Mouse (Mus musculus): ENCODE results near the gene Wnt6. TPM values are rescaled to one million over a fixed set of nuclear protein-coding genes. Genes with fewer than 3 reads are reported as not detected.

Wnt6 gene
- polyA plus RNA-seq, 2 experiments: 39.9 to 51.8 TPM

GRCm38 (mm10) chr1:74824518-74825302 lies 53.0 kb downstream of the Wnt6 start:
- Histone ChIP-seq H3K27ac (replicated peaks; ENCODE audit: low read depth, low read length) (no peak overlapping the region), H3K36me3 (ENCODE audit: control insufficient read depth, insufficient read depth, low read length) (no peaks in the 10 kb centered on the region), H3K9me3 (ENCODE audit: control insufficient read depth, low read length) (no peaks in the 10 kb centered on the region), H3K27me3 (ENCODE audit: control insufficient read depth, insufficient read depth, low read length) (no peaks in the 10 kb centered on the region), H3K9ac (ENCODE audit: low read depth, low read length, severe bottlenecking) (no peak overlapping the region), H3K4me2 (replicated peaks; ENCODE audit: low read depth, low read length, severe bottlenecking) (no peak overlapping the region), H3K4me1 (ENCODE audit: control insufficient read depth, insufficient read depth, low read length) (no peaks in the 10 kb centered on the region), H3K4me3 (replicated peaks; ENCODE audit: low read length) (no peak overlapping the region)
- no peak for TF ChIP-seq POLR2A (IDR thresholded peaks at IDR 0.05; ENCODE audit: borderline replicate concordance, extremely low read depth, insufficient read depth, insufficient read length)
- ATAC-seq (ENCODE audit: low FRiP score, low read depth) (no peak), DNase-seq (ENCODE audit: low spot score) (no peak)
- 36% methylated on average over 14 of the region's 14 CpGs for WGBS

GRCm38 (mm10) chr1:74830061-74830460 lies 58.4 kb downstream of the Wnt6 start:
- H3K36me3 ChIP-seq (ENCODE audit: control insufficient read depth, insufficient read depth, low read length): no peaks in the 10 kb centered on the region
- DNase-seq (ENCODE audit: low spot score) (no peak), ATAC-seq (ENCODE audit: low FRiP score, low read depth) (no peak)
- H3K4me3 ChIP-seq (replicated peaks; ENCODE audit: low read length): no peak overlapping the region
- H3K4me1 ChIP-seq (ENCODE audit: control insufficient read depth, insufficient read depth, low read length): no peaks in the 10 kb centered on the region
- no peak for TF ChIP-seq POLR2A (IDR thresholded peaks at IDR 0.05; ENCODE audit: borderline replicate concordance, extremely low read depth, insufficient read depth, insufficient read length)
- H3K4me2 ChIP-seq (replicated peaks; ENCODE audit: low read depth, low read length, severe bottlenecking): no peak overlapping the region
- H3K27me3 ChIP-seq (ENCODE audit: control insufficient read depth, insufficient read depth, low read length): no peaks in the 10 kb centered on the region
- 76% methylated on average over 9 of the region's 9 CpGs for WGBS
- H3K9me3 ChIP-seq (ENCODE audit: control insufficient read depth, low read length): no peaks in the 10 kb centered on the region
- H3K9ac ChIP-seq (ENCODE audit: low read depth, low read length, severe bottlenecking): no peak overlapping the region
- H3K27ac ChIP-seq (replicated peaks; ENCODE audit: low read depth, low read length): no peak overlapping the region

GRCm38 (mm10) chr1:74833255-74833654 lies 61.6 kb downstream of the Wnt6 start:
- Histone ChIP-seq H3K27me3 (ENCODE audit: control insufficient read depth, insufficient read depth, low read length) (no peaks in the 10 kb centered on the region), H3K36me3 (ENCODE audit: control insufficient read depth, insufficient read depth, low read length) (no peaks in the 10 kb centered on the region), H3K27ac (replicated peaks; ENCODE audit: low read depth, low read length) (no peak overlapping the region), H3K9ac (ENCODE audit: low read depth, low read length, severe bottlenecking) (no peak overlapping the region), H3K4me3 (replicated peaks; ENCODE audit: low read length) (no peak overlapping the region), H3K9me3 (ENCODE audit: control insufficient read depth, low read length) (no peaks in the 10 kb centered on the region), H3K4me1 (ENCODE audit: control insufficient read depth, insufficient read depth, low read length) (no peaks in the 10 kb centered on the region), H3K4me2 (replicated peaks; ENCODE audit: low read depth, low read length, severe bottlenecking) (no peak overlapping the region)
- DNase-seq (ENCODE audit: low spot score) (no peak), ATAC-seq (ENCODE audit: low FRiP score, low read depth) (no peak)
- WGBS: 74% methylated on average over 3 of the region's 3 CpGs
- TF ChIP-seq POLR2A (IDR thresholded peaks at IDR 0.05; ENCODE audit: borderline replicate concordance, extremely low read depth, insufficient read depth, insufficient read length): no peak

Other genes with a start within 250 kb of the Wnt6 start
- 0.43 and 0.53 TPM in 2 replicates for gene Plcd4, start 229.0 kb upstream of the Wnt6 start, polyA plus RNA-seq (2012; rRNA removed)
- 0.99 and 2.1 TPM in 2 replicates for gene Plcd4, start 229.0 kb upstream of the Wnt6 start, polyA plus RNA-seq (2014; fragmentation: Nextera tagmentation; extraction: Ambion mirVana)
- gene Usp37, start 227.6 kb upstream of the Wnt6 start, polyA plus RNA-seq (2012; rRNA removed): 13.4 and 14.2 TPM in 2 replicates
- gene Usp37, start 227.6 kb upstream of the Wnt6 start, polyA plus RNA-seq (2014; fragmentation: Nextera tagmentation; extraction: Ambion mirVana): 30.3 and 33.9 TPM in 2 replicates
- gene Zfp142, start 183.6 kb upstream of the Wnt6 start, polyA plus RNA-seq (2012; rRNA removed): 21.2 and 28.9 TPM in 2 replicates
- gene Zfp142, start 183.6 kb upstream of the Wnt6 start, polyA plus RNA-seq (2014; fragmentation: Nextera tagmentation; extraction: Ambion mirVana): 7.5 and 7.9 TPM in 2 replicates
- gene Bcs1l, start 183.6 kb upstream of the Wnt6 start, polyA plus RNA-seq (2012; rRNA removed): 22.4 and 24.0 TPM in 2 replicates
- 16.6 and 21.3 TPM in 2 replicates for gene Bcs1l, start 183.6 kb upstream of the Wnt6 start, polyA plus RNA-seq (2014; fragmentation: Nextera tagmentation; extraction: Ambion mirVana)
- gene Rnf25, start 170.5 kb upstream of the Wnt6 start, polyA plus RNA-seq (2012; rRNA removed): 129 and 132 TPM in 2 replicates
- gene Rnf25, start 170.5 kb upstream of the Wnt6 start, polyA plus RNA-seq (2014; fragmentation: Nextera tagmentation; extraction: Ambion mirVana): 7.1 and 10.0 TPM in 2 replicates
- gene Stk36, start 170.4 kb upstream of the Wnt6 start, polyA plus RNA-seq (2012; rRNA removed): 9.8 and 15.3 TPM in 2 replicates
- gene Stk36, start 170.4 kb upstream of the Wnt6 start, polyA plus RNA-seq (2014; fragmentation: Nextera tagmentation; extraction: Ambion mirVana): 7.6 and 8.3 TPM in 2 replicates
- gene Ttll4, start 110.1 kb upstream of the Wnt6 start, polyA plus RNA-seq (2012; rRNA removed): 36.7 and 45.6 TPM in 2 replicates
- gene Ttll4, start 110.1 kb upstream of the Wnt6 start, polyA plus RNA-seq (2014; fragmentation: Nextera tagmentation; extraction: Ambion mirVana): 18.5 and 22.2 TPM in 2 replicates
- gene Cyp27a1, start 58.3 kb upstream of the Wnt6 start, polyA plus RNA-seq (2012; rRNA removed): 16.1 TPM in 2 replicates
- 11.6 and 12.2 TPM in 2 replicates for gene Cyp27a1, start 58.3 kb upstream of the Wnt6 start, polyA plus RNA-seq (2014; fragmentation: Nextera tagmentation; extraction: Ambion mirVana)
- 4.3 and 5.1 TPM in 2 replicates for gene Prkag3, start 22.7 kb upstream of the Wnt6 start, polyA plus RNA-seq (2012; rRNA removed)
- gene Prkag3, start 22.7 kb upstream of the Wnt6 start, polyA plus RNA-seq (2014; fragmentation: Nextera tagmentation; extraction: Ambion mirVana): 1.4 and 2.5 TPM in 2 replicates
- 3.8 and 4.7 TPM in 2 replicates for gene Wnt10a, start 19.6 kb downstream of the Wnt6 start, polyA plus RNA-seq (2012; rRNA removed)
- 8.3 and 9.3 TPM in 2 replicates for gene Wnt10a, start 19.6 kb downstream of the Wnt6 start, polyA plus RNA-seq (2014; fragmentation: Nextera tagmentation; extraction: Ambion mirVana)
- gene Cdk5r2, start 83.0 kb downstream of the Wnt6 start, polyA plus RNA-seq (2012; rRNA removed): 0.49 and 0.63 TPM in 2 replicates
- 0.07 and 0.10 TPM in 2 replicates for gene Cdk5r2, start 83.0 kb downstream of the Wnt6 start, polyA plus RNA-seq (2014; fragmentation: Nextera tagmentation; extraction: Ambion mirVana)
- gene Fev, start 113.5 kb downstream of the Wnt6 start, polyA plus RNA-seq (2012; rRNA removed): 0.05 TPM in 1 of 2 replicates, not detected in the other
- gene Fev, start 113.5 kb downstream of the Wnt6 start, polyA plus RNA-seq (2014; fragmentation: Nextera tagmentation; extraction: Ambion mirVana): 0.14 TPM in 1 of 2 replicates, not detected in the other
- not detected in 2 replicates for gene Cryba2, start 121.3 kb downstream of the Wnt6 start, polyA plus RNA-seq (2012; rRNA removed)
- gene Cryba2, start 121.3 kb downstream of the Wnt6 start, polyA plus RNA-seq (2014; fragmentation: Nextera tagmentation; extraction: Ambion mirVana): not detected in 2 replicates
- gene Cfap65, start 163.7 kb downstream of the Wnt6 start, polyA plus RNA-seq (2012; rRNA removed): 0.01 TPM in 1 of 2 replicates, not detected in the other
- not detected in 2 replicates for gene Cfap65, start 163.7 kb downstream of the Wnt6 start, polyA plus RNA-seq (2014; fragmentation: Nextera tagmentation; extraction: Ambion mirVana)
- 30.6 and 41.2 TPM in 2 replicates for gene Ihh, start 179.8 kb downstream of the Wnt6 start, polyA plus RNA-seq (2012; rRNA removed)
- 6.0 and 7.3 TPM in 2 replicates for gene Ihh, start 179.8 kb downstream of the Wnt6 start, polyA plus RNA-seq (2014; fragmentation: Nextera tagmentation; extraction: Ambion mirVana)

Data from limb, embryonic 14.5 days (tissue).